Mouse (Mus musculus) ES-Bruce4 (cell line): ENCODE data around the gene Furin. TPM values are rescaled to one million over a fixed set of nuclear protein-coding genes. Genes with fewer than 3 reads are reported as not detected.
"Not testable (repeated sequence)": the region's sequence is repeated elsewhere in the genome, so short reads cannot be mapped to it uniquely, and the experiment has no call there.

Source experiments
- H3K27ac ChIP-seq: 2 replicates; pipeline ENCODE4 v1.5.1; 2012; ENCODE audit warnings: low read length, inconsistent platforms; ENCODE audit not compliant: insufficient read depth
- H3K27me3 ChIP-seq: 2 replicates; pipeline ENCODE4 v1.6.1; 2012; ENCODE audit warnings: mild to moderate bottlenecking, low read length, inconsistent platforms; ENCODE audit not compliant: control insufficient read depth, poor library complexity, insufficient read depth, severe bottlenecking
- H3K36me3 ChIP-seq: 2 replicates; pipeline ENCODE4 v1.6.1; 2012; ENCODE audit warnings: inconsistent platforms, mild to moderate bottlenecking, low read length, moderate library complexity; ENCODE audit not compliant: control insufficient read depth, poor library complexity, insufficient read depth, severe bottlenecking
- H3K4me1 ChIP-seq: one replicate; pipeline ENCODE4 v1.8.1; 2011; ENCODE audit warnings: low read length; ENCODE audit not compliant: control insufficient read depth, insufficient read depth
- H3K4me3 ChIP-seq: 2 replicates; pipeline ENCODE4 v1.5.1; 2011; ENCODE audit warnings: low read depth, mild to moderate bottlenecking, low read length
- H3K9ac ChIP-seq: 2 replicates; pipeline ENCODE4 v1.6.1; 2012; ENCODE audit warnings: low read depth, mild to moderate bottlenecking, inconsistent platforms; ENCODE audit not compliant: poor library complexity, severe bottlenecking
- H3K9me3 ChIP-seq: replicated peaks from 2 replicates; pipeline ENCODE4 v1.6.1; 2012; ENCODE audit warnings: mild to moderate bottlenecking, low read length, inconsistent platforms; ENCODE audit not compliant: control insufficient read depth, poor library complexity, insufficient read depth, severe bottlenecking
- CTCF ChIP-seq: IDR thresholded peaks from one replicate; pipeline ENCODE4 v1.8.1; 2011; ENCODE audit warnings: low read depth, low read length
- EP300 ChIP-seq: IDR thresholded peaks from 2 replicates; pipeline ENCODE4 v1.6.1; 2011; ENCODE audit warnings: low read depth, low read length; ENCODE audit not compliant: insufficient read depth
- POLR2A ChIP-seq: IDR thresholded peaks from one replicate; pipeline ENCODE4 v1.8.1; 2011; ENCODE audit warnings: low read length; ENCODE audit not compliant: insufficient read depth
- polyA plus RNA-seq: library from polyadenylated mRNA; stranded (reverse); fragments of >200 nt; gene quantifications from 2 replicates; pipeline ENCODE4 v1.2.4, GENCODE M21; 2011; ENCODE audit warnings: low read depth; ENCODE audit not compliant: missing spikeins, insufficient read depth, insufficient read length

Furin gene
- polyA plus RNA-seq, 1 experiment = 32.5 TPM

GRCm38 (mm10) chr7:80397986-80398385, 7.2 kb downstream of the Furin start:
- Histone ChIP-seq H3K4me3 (no peak overlapping the region), H3K4me1 (no peaks in the 10 kb centered on the region), H3K27me3 (no peaks in the 10 kb centered on the region), H3K9me3 (no peaks in the 10 kb centered on the region), H3K36me3 (no peaks in the 10 kb centered on the region), H3K27ac (no peak overlapping the region), H3K9ac (no peak overlapping the region)
- TF ChIP-seq POLR2A = no peak
- TF ChIP-seq CTCF = no peak
- no peak for TF ChIP-seq EP300

DNA sequence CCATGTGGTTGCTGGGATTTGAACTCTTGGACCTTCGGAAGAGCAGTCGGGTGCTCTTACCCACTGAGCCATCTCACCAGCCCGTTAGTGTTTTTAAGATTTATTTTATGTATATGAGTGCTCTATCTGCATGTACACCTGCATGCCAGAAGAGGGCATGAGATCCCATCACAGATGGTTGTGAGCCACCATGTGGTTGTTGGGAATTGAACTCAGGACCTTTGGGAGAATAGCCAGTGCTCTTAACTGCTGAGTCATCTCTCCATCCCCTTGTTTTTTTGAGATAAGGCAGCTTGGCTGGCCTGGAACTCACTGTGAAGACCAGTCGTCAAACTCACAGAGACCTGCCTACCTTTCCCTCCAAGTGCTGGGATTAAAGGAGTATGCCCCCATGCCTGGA, 8.8 kb downstream of the Furin start:
- H3K27me3 ChIP-seq, H3K36me3 ChIP-seq: not testable (repeated sequence)

GRCm38 (mm10) chr7:80394600-80394999, 10.6 kb downstream of the Furin start:
- no peaks in the 10 kb centered on the region for H3K27me3 ChIP-seq
- no peak overlapping the region for H3K4me3 ChIP-seq
- no peak overlapping the region for H3K9ac ChIP-seq
- no peaks in the 10 kb centered on the region for H3K36me3 ChIP-seq
- no peaks in the 10 kb centered on the region for H3K4me1 ChIP-seq
- no peak overlapping the region for H3K27ac ChIP-seq
- TF ChIP-seq EP300 = no peak
- no peak for TF ChIP-seq POLR2A
- TF ChIP-seq CTCF = no peak
- no peaks in the 10 kb centered on the region for H3K9me3 ChIP-seq

More for the DNA sequence above, 8.8 kb downstream of the Furin start:
- not testable (repeated sequence) for H3K9ac ChIP-seq, H3K4me3 ChIP-seq, H3K9me3 ChIP-seq, H3K27ac ChIP-seq, H3K4me1 ChIP-seq

DNA sequence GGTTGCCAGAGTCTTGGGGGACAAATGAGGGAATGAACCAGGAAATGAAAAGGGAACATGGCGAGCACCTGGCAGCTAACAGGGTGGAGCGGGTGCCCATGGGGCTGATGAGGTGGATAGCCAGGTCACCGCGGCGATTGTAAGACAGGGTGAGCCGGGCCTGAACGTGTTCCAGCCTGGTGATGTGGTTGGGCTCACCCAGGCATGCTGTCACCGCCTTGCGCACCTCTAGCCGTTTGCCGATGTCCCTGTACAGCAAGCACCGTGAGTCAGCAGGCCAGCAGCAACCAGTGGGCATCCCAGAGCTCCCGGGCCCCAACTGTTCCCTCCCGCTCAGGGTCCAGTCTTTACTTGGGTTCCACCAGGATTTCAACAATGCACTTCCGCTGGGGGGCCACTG, 13.1 kb downstream of the Furin start:
- TF ChIP-seq CTCF = no peak
- TF ChIP-seq EP300 = no peak
- TF ChIP-seq POLR2A = no peak
- H3K27me3 ChIP-seq = no peaks in the 10 kb centered on the region

DNA sequence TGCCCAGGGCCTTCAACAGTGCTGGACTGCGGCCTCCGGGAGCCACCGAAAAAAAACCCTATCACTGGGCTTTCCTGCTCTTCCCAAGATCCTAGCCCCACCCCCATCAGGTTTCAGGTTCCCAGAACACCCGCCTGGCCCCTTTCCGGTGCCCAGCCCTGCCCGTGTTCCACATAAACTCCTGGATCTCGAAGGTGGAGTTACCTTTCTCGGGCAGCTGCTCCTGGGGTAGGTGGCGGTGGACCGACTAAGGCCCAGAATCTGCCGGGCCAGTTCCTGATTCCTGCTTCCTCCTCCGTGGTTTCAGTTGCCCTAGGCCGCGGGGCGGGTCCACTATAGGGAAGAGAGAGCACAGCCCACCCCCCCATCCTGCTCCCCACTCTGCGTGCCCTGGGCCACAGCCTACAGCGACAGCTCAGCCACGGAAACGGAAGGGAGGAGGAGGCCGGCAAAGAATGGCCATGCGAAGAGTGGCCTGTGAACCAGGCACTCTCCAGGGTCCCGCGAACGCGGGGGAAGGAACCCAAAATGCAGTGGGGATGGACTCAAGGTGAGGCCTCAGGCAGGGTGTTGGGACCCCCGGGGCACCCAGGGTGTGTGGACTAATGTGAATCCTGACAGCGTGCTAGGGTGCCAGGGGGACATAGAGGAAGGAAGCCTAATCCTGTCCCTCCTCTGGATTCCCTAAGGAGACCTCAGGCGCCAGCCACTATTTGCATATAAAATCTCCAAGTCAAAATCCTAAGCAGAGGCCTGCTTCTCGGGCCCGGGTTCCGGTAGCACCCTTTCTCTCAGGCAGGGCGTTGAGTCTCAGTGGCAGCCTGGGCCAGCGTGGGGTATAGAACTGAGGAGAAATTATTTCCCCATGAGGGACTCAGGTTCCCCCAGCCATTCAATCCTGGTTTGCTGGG, 17.3 kb downstream of the Furin start, which contains the start of gene Fes:
Gene Fes, minus strand, starts transcription at position 314 of the 911 bp plus-strand sequence.
- Histone ChIP-seq H3K36me3 (no peaks in the 10 kb centered on the region), H3K4me3 (peak within 1 kb of the TSS; percentile 58), H3K9me3 (no peaks in the 10 kb centered on the region), H3K27ac (no peak within 1 kb of the TSS), H3K27me3 (no peaks in the 10 kb centered on the region), H3K9ac (peak within 1 kb of the TSS; percentile 34), H3K4me1 (peaks cover 2% of the 10 kb centered on the region)
- TF ChIP-seq EP300 (no peak), CTCF (no peak), POLR2A (no peak)

More for the DNA sequence above, 13.1 kb downstream of the Furin start:
- no peak overlapping the region for H3K4me3 ChIP-seq
- no peaks in the 10 kb centered on the region for H3K9me3 ChIP-seq
- H3K36me3 ChIP-seq = no peaks in the 10 kb centered on the region
- no peak overlapping the region for H3K9ac ChIP-seq
- no peak overlapping the region for H3K27ac ChIP-seq
- no peaks in the 10 kb centered on the region for H3K4me1 ChIP-seq

- Histone ChIP-seq H3K36me3 (no peaks in the 10 kb centered on the region), H3K27me3 (no peaks in the 10 kb centered on the region), H3K27ac (no peak overlapping the region), H3K9ac (peak overlapping the region; percentile 34; the same call in 1 of the 2 replicates), H3K4me1 (peaks cover 2% of the 10 kb centered on the region), H3K9me3 (no peaks in the 10 kb centered on the region), H3K4me3 (peak overlapping the region; percentile 58)
- TF ChIP-seq CTCF = no peak
- TF ChIP-seq POLR2A = no peak
- no peak for TF ChIP-seq EP300
Measured at GRCm38 (mm10) chr7:80387033-80387632, 18.1 kb downstream of the Furin start.
